Mouse (Mus musculus) G1E (cell line): ENCODE data around the gene Sdk1.

ENCODE experiments used
- CTCF ChIP-seq: IDR thresholded peaks from 2 replicates; pipeline ENCODE4 v1.5.1; 2012; ENCODE audit warnings: low read depth, low read length, inconsistent platforms, mixed read lengths
- GATA2 ChIP-seq: IDR thresholded peaks from 2 replicates; pipeline ENCODE4 v1.6.1; 2012; ENCODE audit warnings: low read depth, low read length, inconsistent platforms, borderline replicate concordance

DNA sequence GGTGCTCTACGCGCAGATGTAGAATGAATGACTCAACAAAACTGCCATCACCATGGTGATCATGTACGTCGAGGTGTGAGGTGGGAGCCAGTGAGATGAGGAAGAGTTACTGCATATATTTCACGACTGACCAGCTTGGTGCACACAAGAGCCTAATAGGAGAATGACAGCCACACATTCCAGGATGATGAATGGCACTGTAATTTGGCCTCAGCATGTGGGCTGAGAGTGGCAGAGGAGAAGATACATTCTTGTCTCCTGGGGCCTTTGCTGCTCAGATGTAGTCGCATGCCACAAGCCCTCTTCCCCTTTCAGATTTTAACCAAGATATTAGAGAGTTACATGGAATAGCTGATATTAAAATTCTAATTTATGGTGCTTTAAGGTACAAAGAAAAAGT is 264.0 kb downstream of the Sdk1 start:
- TF ChIP-seq CTCF (no peak), GATA2 (no peak)
